Mouse (Mus musculus) cerebellum, adult 2 months (tissue): ENCODE data around the gene Igfbp7.

Source experiments
- CTCF ChIP-seq: fragments of 200-500 bp; IDR thresholded peaks from 2 replicates; pipeline ENCODE4 v1.5.1; 2011; ENCODE audit warnings: low read depth, mild to moderate bottlenecking, control low read depth, low read length, moderate library complexity, borderline replicate concordance; ENCODE audit not compliant: insufficient read depth
- POLR2A ChIP-seq: fragments of 200-500 bp; IDR thresholded peaks from 2 replicates; pipeline ENCODE4 v1.6.1; 2011; ENCODE audit warnings: low read length, control low read depth, borderline replicate concordance; ENCODE audit not compliant: insufficient read depth

- TF ChIP-seq CTCF (no peak), POLR2A (no peak)
These were observed 22.6 kb upstream of the Igfbp7 start for GRCm38 (mm10) chr5:77430471-77430870.
